Mouse (Mus musculus) cerebellum, postnatal 14 days (tissue): Measurements from ENCODE around the gene Lcor.

Experiments
- DNase-seq, 2 experiments: peaks; one replicate each; pipeline ENCODE4 v3.0.0; 2021; ENCODE audit warnings: mixed read lengths in 2 of 2

The Lcor gene

DNA sequence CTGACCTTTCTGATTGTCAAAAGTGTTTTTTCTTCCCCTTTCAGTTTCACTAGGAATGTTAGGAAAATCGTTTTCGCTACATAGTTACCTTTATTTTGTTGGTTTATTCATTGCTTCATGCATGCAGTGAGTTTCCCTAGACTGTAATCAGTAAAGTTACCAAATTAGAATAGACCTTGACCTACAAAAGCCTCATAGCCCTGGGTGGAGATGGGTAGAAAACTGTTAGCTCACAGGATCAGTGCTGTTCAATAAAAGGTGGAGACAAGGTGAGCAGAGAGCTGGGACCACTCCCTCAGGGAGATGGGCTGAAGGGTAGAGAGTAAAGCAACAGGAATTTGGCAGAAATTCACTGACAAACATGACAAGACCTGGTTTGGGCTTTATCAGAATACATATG is 91.3 kb downstream of the Lcor start:
- no peak for DNase-seq

DNA sequence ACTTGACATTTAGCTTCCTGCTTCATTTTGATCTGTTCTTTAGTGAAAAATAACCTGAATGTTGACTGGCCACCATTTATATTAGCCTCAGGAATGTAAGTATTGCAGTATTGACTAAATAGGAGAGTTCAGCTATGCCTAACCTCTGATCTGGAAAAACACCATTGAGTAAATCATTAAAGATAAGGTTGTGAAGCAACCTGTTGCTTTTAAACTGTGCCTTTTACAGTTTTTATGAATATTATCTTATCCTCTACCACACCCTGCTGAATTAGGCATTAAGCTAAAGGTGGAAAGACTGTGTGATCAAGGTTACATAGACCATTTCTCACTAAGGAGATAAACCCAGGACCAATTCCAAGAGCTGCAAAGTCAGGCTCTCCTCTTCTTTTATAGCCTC is 95.1 kb downstream of the Lcor start:
- no peak for DNase-seq

DNA sequence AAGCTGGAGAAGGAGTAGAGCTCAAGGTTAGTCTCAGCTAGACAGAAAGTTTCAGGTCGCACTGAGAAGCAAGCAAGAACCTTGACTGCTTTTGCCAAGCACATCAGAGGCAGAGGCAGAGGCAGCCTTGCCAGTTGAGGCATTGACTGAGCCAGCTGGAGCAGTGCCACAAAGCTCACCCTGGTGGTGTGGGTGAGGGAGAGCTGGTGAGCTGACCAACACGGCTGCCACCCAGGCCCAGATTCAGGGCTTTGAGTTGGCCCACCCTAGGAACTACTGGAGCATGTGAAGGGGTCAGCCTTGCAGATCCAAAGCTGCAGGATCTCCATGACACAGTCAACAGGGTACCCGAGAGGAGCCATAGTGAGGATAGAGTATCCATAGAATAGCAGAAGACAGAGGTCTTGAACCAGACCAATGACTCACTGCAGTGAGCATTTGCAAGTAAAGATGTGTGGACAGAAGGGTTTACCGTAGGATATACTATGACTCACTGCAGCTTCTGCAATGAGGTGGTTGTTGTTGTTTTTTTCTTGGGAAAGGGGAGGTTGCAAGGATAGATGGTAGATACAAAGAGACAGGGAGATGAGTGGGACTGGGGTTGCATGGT is 97.0 kb downstream of the Lcor start:
- peak; percentile 34 to 64 for DNase-seq

DNA sequence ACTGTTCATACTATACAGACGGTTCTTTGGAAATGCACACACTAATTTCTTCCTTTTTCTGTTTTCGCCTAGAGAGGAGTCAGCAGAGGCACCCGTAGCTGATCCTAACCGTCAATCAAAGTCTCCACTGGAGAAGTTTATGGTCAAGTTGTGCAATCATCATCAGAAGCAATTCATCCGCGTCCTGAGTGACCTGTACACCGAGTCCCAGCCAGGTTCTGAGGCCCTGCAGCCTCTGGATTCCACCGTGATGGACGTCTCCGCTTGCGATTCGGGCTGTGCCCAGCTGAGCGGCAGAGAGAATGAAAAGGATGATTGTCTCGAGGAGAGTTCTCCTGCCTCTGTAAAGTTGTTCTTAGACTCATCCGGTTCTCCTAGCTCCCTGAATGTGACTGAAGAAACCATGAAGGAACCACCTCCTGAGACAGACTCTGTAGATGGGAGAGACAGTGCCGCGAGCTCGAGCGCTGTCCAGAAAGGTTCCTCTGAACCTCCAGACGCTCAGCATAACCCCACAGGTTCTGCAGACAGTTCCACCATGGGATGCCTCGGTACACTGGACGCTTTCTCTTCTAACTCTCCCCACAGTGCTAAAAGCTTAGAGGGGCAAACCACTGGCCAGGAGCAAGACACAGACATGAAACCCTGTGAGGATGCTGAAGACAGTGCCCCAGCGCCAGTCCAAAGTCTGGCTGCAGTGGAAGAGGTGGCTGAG is 99.4 kb downstream of the Lcor start, which contains the start of gene Gm340:
Gene Gm340 (plus strand): TSS at position 665 of the 715 bp plus-strand sequence.
- no peak for DNase-seq

DNA sequence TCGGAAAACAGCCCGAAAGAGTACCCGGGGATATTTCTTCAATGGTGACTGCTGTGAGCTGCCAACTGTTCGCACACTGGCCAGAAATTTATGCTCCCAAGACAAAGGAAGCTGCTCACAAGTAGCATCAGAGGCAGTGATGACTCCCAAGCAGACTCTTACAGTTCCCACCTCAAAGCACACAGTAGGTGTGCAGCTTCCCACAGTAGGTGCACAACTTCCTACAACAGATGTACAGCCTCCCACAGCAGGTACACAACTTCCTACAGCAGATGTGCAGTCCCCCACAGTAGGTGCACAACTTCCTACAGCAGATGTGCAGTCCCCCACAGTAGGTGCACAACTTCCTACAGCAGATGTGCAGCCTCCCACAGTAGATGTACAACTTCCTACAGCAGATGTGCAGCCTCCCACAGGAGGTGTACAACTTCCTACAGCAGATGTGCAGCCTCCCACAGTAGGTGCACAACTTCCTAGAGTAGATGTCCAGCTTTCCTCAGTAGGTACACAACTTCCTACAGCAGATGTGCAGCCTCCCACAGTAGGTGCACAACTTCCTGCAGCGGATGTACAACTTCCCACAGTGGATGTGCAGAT is 100.6 kb downstream of the Lcor start:
- DNase-seq = no peak

DNA sequence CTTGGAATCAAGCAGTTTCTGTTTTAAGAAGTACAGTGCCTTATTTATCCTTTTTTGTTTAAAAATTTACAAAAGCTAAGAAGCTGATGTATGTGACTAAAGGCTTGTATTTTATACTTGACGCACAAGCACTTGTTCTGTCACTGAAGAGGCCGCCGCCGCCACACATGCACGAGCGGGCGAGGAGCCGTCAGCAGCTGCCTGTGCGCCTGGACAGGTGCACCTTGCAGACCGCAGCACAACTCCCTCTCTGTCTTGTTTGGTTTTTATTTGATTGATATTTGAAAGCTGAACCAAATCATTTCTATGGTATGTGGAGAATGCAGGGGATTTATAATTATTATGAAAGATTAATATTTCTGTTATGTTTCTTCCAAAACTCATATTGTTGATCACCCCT is 104.3 kb downstream of the Lcor start:
- DNase-seq = no peak

DNA sequence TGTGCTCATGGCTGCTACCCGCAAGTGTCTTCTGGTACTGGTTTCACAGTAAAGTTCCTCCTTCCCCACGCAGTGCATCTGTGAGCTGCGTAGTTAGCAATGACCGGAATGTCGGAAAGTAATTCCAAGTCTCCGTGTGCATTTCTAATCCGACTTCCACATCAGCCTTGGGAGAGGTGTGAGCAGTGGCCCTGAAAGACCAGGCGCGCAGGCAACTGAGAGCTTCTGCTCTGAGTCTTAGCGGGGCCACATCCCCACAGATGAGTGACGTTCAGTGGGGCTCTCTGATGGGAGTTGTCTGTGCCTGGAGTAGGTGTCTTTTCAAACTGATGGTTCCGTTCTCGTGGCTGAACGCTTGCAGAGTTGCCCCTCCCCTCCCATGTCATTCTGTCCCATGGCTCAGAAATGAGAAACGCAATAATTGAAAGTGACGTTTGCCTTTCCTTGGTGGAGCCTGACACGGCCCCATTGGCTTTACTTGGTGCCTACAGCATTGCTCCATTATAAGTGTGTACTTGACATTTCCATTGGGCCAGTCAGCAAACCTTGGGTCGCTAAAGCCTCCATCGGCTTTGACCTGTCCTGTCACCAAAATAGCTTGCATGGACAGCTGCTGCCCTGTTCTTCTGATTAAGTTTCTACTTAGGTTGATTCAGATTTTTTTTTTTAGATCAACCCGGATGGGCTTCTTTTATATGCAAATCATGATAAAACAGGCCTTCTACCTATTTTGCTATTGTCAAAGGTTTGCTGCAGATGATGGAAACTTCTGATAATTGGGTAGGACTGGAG is 105.2 kb downstream of the Lcor start:
- DNase-seq = no peak

DNA sequence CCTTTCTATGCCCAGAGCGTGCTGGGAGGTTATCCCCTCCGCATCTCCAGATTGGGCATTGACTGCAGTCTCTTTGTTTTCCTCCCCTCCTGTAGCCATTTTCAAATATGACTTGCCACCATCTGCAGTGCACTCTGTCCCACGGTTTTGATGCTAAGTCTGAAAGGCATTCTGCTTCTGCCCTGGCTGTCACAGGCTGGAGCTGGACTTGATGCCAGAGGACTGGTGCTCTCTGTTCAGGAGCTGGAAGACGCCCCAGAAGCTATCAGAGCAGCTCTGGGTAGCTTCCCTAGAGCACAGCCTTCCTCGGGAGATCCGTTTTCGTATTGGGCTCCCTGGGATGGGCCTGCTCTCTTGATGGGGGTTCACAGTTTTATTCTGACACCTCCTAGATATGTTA is 106.6 kb downstream of the Lcor start:
- DNase-seq = peak; percentile 41 to 43

DNA sequence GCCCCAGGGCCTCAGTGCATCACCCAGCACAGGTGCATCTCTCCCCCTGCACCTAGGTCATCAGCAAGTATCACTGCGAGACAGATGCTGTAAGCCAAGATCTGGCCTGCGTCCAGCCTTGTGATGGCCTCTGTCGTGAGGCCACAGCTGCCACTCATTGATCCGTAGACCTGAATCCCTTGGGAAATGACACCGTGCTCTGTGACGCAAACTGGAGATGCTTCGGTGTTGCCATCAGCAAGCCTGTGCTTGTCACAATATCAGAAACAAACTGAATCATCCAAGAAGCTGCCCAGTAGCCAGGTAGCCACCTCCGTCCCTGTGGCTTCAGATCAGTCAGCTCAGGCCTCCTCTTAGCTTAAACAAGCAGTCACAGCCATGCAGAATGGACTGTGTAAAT is 107.2 kb downstream of the Lcor start:
- DNase-seq = no peak

DNA sequence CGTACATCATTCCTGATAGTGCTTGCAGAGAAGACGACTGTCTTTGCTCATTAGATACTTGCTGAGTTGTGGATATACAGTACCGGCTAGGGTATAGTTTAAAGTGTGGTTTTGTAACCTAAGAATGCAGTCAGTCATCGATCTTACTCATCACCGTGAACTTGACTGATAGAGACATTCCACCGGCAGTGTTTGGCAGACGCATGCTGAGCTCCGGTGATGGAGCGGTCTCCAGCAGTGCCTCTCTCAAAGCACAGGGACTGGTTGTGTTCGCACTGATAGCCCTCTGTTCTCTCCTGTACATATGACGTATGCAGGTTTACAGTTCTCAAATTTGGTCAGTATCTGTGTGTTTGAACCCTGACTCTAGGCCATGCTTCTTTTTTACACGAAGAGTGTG is 109.4 kb downstream of the Lcor start:
- DNase-seq = no peak

DNA sequence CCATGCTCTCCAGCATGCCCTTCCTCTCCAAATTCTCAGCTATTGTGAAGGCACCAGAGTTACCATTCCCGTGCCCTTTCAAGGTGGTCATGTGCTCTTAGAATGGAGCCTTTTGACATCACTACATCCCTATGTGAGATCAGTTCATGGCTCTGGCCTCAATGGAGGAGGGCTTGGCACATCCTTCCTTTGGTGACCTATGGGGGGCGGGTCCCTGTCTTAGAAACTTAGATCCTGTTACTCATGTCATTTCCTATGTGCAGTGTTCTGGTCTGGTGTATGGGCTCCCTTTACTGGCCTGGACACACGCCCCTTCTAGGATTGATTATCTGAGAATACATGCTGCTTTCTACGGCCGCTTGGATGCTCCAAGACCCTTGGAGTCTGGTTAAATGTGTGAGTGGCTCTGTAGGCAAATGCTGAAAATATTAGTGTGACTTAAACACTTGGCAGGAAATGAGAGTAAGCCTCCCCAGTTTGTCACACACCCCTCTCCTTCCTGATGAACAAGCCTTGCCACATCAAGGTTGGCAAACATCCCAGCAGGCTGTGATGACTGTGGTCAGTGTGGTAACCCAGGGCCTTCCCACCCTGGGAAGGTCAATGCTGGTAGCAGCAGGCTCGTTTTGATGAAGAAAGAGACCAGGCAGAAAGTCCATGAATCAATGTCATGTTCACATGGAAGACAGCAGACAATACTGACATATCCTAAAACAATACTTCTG is 114.9 kb downstream of the Lcor start:
- no peak for DNase-seq

DNA sequence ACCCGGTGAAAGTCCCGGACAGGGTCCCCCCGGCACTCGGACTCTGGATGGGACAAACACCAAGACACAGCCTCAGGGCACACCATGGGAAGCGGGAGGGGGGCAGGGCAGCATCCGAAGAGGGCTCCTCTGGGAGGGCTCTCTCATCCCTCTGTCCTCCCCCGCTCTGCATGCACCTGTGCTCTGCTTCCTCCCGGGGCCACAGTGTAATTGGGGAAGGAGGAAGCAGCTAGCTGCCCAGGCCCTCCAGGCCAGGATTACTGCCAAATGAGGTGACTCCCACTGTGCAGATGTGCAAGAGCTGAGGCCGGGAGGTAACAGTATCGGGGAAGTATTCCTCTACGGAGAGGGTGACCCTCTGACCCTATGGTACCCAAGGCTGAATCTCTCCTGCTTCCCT is 118.2 kb downstream of the Lcor start:
- no peak for DNase-seq

DNA sequence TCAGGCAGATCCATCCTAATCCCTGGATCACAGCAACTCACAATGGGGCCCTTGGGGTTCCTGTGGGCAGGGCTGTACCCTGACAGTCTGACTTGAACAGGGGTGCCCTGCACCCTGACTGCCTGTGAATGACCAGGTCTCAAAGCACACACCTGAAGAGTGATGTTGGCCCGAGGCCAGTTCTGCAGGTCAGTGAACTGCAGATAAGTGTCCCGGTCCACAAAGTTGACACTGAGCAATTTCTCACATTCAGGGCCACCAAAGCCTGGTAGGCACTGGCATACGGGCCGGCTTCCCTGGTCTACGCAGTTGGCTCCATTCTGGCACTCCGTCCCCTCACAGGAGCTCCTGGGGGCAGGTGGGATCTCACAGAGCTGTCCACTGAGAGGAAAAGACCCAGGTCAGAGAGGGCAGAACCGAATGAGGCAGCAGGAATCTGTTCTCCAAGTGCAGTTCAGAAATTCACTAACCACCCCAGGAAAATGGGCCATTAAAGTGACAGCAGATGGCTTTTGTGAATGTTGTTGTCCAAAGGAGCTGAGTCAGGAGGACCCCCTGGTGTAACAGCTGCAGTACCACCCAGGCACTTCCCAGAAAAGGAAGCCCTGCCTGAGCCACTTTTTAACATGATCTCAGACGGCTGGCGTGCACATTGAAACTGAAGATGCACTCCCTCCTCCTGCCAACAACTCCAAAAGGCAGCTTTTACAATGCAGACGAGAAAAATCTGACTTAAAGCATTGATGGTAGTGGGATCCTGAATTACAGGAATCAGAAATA is 124.0 kb downstream of the Lcor start:
- DNase-seq = no peak

DNA sequence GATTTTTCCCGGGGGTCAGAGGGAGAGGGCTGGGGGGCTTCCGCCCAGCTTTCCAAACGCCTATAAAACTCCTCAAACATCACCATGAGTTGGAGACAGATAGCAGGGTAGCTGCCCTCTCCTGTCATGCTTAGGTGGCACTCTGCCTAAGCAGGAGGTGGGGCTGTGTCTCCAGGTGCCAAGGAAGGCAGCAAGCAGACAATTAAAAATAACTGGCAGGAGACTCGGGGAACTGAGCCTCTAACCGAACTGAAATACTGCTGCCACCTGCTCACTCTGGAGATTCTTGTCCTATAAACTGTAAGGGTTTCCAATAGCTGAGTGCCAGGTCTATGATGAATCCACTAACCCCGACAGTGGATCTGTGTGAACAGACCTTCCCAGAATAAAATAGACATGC is 129.2 kb downstream of the Lcor start:
- DNase-seq = peak; percentile 33 to 46
